Mouse (Mus musculus): ENCODE data around the gene Pheta2.
A peak's percentile ranks its signal among the peaks of the same experiment; 100 is the strongest.

Pheta2 gene

GRCm38 (mm10) chr15:82338593-82339112 is at the start of gene Pheta2, which contains the start of the genes Naga and Smdt1:
Pheta2 (plus strand) TSS chr15:82338942.
Naga (minus strand) TSS chr15:82338925.
Smdt1 (plus strand) TSS chr15:82338959.
- DNase-seq, result peak; percentile 98

- DNase-seq, result no peak
Observed at GRCm38 (mm10) chr15:82290252-82290651, 48.5 kb upstream of the Pheta2 start.

DNA sequence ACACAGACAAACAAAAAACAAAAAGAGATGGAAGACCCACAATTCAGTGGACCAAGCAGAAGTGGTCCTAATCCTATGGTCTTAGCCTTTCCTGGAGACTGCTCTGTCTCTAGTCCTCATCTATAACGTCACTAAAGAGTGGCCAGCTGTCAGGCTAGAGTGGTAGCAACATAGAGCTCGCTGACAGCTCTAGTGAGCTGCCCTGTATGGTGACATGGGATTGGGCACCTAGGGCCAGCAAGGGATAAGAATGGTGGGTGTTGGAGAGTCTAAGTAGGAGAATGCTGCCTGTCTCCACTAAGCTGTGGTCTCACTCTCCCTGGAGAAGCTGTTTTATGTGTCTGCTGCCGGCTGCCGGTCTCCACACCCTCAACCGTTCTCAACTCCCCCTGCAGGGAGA is 45.9 kb upstream of the Pheta2 start:
- no peak for DNase-seq

DNA sequence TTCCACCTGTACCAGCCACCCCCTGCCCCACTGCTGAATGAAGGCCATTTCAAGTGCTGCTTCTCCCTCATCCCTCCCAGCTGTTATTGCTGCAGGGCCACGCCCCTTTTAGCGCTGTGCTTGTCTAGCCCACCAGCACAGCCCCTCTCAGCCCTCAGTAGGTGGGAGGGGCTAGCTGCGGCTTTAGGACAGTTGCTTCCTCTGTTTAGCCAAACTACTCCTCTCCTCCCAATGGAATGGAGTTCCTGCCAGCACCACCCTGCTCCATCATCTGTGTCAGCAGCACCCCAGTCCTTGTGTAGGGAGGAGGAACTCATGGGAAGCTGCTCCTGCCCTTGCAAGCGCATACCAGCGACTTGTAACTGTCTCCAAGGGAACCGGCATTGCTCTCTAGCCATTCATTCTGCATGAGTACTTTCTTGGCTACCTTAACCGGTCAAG is 45.5 kb upstream of the Pheta2 start:
- peak; percentile 53 to 57 for DNase-seq

DNA sequence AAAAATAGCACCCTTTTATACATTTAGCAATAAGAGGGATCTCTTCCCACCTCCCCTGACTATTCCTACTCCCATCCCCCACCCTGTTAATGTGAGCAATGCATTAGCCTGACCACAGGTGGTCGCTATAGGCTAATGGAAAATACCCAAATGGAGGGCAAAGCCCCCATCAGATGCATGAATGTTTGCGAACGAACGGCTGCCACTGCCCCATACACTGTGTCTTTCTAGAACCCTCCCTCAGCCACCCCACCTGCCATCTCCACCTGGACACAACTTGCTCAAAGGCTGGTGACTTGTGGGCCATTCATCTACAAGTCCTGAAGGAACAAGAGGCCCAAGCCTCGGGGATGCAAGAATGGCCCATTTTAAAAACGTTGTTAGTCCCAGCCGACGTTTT is 44.7 kb upstream of the Pheta2 start:
- DNase-seq, result peak; percentile 67 to 78

- peak; percentile 44 to 57 for DNase-seq
Observed at GRCm38 (mm10) chr15:82298764-82299561, 39.8 kb upstream of the Pheta2 start, which contains the start of gene Wbp2nl. Wbp2nl (plus strand) TSS chr15:82298954.

GRCm38 (mm10) chr15:82307107-82307506 is 31.6 kb upstream of the Pheta2 start:
- DNase-seq, result no peak

DNA sequence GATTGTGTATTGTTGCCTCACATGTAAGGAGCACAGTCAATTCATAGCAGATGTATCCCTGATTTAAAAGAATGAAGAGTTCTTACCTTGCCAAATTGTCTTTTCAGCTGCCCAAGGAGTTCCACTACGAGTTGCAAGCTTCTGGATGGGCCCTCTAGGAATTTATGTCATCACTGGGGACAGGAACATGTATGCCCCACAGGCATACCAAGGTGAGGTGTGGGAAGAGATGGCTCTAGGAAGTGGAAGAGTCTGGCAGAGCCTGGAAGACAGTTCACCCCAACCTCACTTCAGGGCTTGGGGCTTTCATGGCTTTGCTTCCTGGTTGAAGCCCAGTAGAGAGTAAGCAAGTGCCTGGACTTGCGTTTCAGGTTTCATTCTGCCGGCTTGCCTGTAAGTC is 30.3 kb upstream of the Pheta2 start:
- DNase-seq, result no peak

DNA sequence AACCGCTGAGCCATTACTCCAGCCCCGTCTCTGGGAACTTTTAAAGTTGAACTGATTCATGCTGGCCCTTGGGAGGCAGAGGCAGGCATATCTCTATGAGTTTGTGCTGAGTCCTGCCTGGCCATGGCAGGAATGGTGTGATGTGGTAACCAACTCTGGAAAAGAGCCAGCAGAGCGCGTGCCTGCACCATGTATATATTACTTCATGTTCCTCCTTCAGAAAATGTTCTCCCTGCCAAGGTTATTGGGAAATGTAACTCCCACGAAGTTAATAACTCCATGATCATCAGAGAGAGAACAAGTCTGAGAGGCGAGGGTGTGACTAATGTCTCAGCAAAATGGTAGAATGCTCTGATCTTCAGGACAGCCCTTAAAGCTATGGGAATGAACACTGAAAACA is 20.9 kb upstream of the Pheta2 start:
- no peak for DNase-seq

GRCm38 (mm10) chr15:82319613-82320012 is 19.1 kb upstream of the Pheta2 start:
- peak; percentile 58 to 71 for DNase-seq

DNA sequence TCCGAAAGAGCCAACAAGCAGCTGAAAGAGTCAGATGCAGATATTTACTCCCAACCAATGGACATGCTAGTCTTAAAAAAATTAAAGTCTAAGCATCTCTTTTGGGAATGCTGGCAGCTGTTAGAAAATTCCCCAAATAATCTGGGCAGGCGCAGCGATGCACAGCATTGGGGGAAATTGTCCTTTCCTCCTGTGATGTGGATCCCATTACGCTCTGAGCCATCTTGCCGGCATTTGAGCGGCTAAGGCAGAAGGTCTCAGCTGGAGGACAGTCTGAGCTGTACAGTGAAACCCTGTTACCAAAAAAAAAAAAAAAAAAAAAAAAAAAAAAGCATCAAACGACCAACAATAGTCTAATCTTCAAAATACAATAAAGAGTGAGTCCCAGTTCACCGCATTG is 16.5 kb upstream of the Pheta2 start:
- DNase-seq, result no peak

GRCm38 (mm10) chr15:82325382-82325781 is 13.4 kb upstream of the Pheta2 start:
- DNase-seq, result no peak

GRCm38 (mm10) chr15:82335194-82335593 is 3.5 kb upstream of the Pheta2 start:
- DNase-seq, result peak in 1 of 2 experiments; percentile 50

- no peak for DNase-seq
Observed at GRCm38 (mm10) chr15:82336629-82337028, 2.1 kb upstream of the Pheta2 start.

DNA sequence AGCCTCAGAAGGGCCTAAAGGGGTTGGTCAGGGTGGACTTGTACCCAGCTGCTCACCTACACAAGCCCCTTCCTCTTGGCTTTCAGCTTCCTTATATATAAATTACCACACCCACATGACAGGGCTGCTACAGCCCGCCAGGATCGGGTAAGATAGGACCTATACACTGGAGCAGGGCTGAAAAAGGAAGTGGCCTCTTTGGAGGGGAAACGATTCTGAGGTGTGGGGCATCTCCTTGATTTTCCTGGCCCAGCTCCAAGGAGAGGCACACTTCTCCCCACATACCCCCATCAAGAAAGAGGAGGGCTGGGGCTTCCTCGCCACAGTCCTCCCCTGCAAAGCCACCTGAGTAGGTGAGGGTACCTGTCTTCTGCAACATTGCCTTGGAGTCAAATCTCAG is 867 bp upstream of the Pheta2 start:
- DNase-seq, result peak in 1 of 2 experiments; percentile 43

- DNase-seq, result no peak
Observed at GRCm38 (mm10) chr15:82339150-82339549, 408 bp downstream of the Pheta2 start.

- DNase-seq, result no peak
Observed at GRCm38 (mm10) chr15:82339634-82340254, 1.0 kb downstream of the Pheta2 start.

DNA sequence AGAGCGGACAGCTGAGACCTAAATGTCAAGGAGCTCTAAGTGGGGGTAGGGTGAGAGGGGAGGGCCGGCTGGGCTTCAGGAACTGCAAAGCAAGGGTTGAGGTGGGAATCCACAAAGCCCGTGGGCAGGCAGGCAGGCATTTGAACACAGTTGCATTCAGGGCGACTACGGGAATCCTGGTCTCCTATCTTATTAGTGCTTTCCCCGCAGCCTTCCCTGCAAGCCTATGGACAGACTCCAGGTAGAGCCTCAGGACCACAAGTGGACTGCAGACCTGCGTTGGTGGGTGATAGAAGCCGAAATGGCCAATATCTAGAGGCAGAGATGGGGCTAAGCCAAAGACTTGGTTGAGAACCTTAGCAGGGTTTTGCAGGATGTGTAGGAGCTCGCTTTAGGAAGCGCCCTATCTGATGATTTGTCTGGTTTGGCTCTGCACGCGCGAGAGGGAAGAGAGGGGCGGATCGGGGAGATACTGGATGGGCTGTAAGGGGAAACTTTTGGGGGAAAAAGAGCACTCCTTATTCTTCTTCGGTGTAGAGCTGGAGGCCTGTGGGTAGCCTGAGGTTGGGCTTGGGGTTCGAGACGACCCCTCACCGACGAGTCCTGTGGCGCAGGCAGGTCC is 1.8 kb downstream of the Pheta2 start:
- DNase-seq, result no peak

DNA sequence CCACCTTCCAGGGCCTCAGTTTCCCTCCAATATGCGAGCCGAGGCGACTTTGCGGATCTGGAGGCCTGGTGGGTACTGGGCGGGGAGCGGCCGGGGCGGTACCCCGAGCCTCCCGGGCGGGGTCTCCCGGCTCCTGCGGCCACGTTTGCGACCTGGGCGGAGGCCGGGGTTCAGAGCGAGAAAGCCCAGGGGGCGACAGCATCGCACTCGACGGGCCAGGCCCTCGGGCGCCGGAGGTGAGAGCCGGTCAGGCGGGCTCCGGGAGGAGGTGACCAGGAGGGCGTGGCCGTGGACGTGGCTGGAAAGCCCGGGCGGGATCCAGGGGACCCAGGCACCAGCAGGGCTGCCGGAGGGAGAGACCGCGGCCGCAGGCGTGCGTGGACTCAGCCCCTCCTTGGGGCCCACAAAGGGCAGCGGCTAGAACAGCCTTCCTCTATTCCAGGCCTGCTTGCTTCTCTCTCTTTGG is 2.3 kb downstream of the Pheta2 start:
- DNase-seq, result no peak

DNA sequence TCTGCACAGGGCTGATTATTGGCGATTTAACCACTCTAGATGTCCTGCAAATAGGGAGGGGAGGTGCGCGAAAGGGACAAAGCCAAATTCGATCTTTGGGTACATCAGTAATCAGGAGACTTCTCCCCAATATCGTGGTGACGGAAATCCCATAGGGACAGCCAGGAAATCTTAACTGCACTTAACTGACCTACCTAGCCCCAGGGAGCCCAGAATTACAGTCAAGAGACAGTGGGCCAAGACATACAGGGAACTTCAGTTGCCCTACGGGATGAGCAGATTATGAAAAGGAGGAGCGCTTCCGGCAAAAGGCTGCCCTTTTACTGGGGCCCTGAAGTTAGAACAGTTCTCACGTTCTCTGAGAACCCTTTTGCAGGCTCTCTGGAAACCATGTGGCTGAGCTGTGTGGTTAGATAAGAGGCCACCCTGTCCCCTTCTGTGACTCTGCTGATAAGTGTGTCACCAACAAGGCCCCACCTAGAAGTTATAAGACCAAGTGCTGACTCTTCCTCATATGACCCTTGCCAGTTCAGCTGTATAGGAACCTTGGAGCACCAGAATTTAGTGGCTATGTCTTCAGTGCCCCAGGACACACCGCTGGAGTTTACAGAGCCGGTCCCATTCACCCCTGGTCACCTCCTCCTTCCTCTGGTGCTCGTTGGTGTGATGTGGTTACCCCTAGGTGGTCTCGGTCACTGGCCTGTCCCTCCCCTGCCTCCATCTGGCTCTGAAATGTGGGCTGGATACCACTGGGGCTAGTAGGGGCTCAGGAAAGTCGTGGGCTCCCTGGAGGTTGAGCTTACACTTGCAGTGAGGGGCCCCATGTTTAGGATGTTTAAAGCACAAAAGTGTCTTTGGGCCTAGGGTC is 3.2 kb downstream of the Pheta2 start:
- no peak for DNase-seq

GRCm38 (mm10) chr15:82342543-82342935 is 3.8 kb downstream of the Pheta2 start:
- DNase-seq, result no peak

Measured in cerebellum, postnatal 10 days (tissue).